Mouse (Mus musculus) E14TG2a.4 (cell line): Measurements from ENCODE around the gene Ddx25.

ENCODE experiments used
- H3K27me3 ChIP-seq: 2 replicates; pipeline ENCODE4 v1.6.1; 2014; ENCODE audit warnings: low read length, control low read depth; ENCODE audit not compliant: insufficient read depth
- H3K36me3 ChIP-seq: 2 replicates; pipeline ENCODE4 v1.6.1; 2014; ENCODE audit warnings: low read length, control low read depth; ENCODE audit not compliant: insufficient read depth
- H3K4me1 ChIP-seq: replicated peaks from 2 replicates; pipeline ENCODE4 v1.6.1; 2014; ENCODE audit warnings: low read depth, low read length, control low read depth
- H3K4me3 ChIP-seq: replicated peaks from 2 replicates; pipeline ENCODE4 v1.5.1; 2014; ENCODE audit warnings: mild to moderate bottlenecking, low read length
- H3K9me3 ChIP-seq: 2 replicates; pipeline ENCODE4 v1.6.1; 2014; ENCODE audit warnings: low read length, control low read depth
- CTCF ChIP-seq: conservative IDR thresholded peaks from 2 replicates; pipeline ENCODE4 v1.5.1; 2014; ENCODE audit warnings: low read length
- NANOG ChIP-seq: IDR thresholded peaks from 2 replicates; pipeline ENCODE4 v1.6.1; 2014; ENCODE audit warnings: borderline replicate concordance, low read length, mixed read lengths
- POU5F1 ChIP-seq: IDR thresholded peaks from 2 replicates; pipeline ENCODE4 v1.6.1; 2014; ENCODE audit warnings: low read length, borderline replicate concordance

Ddx25 gene

DNA sequence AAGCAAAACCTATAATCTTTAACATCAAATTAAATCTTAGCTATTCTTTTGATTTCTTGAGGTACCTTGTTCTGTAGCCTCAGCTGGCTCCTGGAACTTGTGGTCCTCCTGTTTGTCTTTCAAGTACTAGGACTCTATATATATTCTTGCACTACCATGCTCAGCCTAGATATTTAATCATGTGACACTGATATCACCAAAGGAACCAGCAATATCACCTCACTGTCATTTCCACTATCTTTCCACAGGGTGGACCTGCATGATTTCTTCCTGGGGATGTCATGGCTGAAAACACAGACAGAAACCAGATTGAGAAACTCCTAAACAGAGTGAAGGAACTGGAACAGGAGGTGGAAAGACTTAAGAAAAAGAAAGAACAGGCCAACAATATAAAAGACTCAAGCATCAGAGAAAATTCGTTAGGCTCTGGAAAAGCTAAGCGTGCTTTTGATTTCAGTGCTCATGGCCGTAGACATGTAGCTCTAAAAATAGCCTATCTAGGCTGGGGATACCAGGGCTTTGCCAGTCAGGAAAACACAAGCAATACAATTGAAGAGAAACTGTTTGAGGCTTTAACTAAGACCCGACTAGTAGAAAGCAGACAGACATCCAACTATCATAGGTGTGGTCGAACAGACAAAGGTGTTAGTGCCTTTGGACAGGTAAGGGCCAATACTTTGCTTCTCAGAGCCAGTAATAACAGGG, 6.4 kb upstream of the Ddx25 start:
- H3K36me3 ChIP-seq = peaks cover 84% of the 10 kb centered on the region
- TF ChIP-seq CTCF (no peak), NANOG (no peak), POU5F1 (no peak)
- H3K27me3 ChIP-seq = no peaks in the 10 kb centered on the region
- H3K9me3 ChIP-seq = no peaks in the 10 kb centered on the region
- H3K4me3 ChIP-seq = no peak overlapping the region
- H3K4me1 ChIP-seq = peaks cover 78% of the 10 kb centered on the region

DNA sequence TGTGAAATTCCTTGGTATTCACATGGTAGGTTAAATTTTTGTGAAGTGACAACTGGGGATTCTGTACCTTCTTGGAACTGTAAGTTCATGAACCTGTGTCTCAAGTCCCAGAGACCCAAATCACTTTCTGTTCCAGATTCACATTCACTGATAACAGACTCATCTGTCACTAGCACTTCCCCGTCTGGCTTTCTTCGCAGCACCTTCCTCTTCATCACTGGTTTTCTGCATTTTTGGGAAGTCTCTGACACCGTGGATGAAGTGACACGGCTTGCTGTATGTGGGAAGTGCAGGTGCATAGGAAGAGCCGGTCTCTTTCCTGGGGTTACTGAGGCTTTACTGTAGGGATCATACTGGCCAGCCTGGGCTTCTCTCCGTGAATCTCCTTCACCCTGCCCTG, 3.3 kb upstream of the Ddx25 start:
- H3K9me3 ChIP-seq = 0 out of 2 replicates have a peak, but pooled peaks cover 6% of the 10 kb centered on the region
- no peak for TF ChIP-seq NANOG
- TF ChIP-seq POU5F1 = no peak
- no peak for TF ChIP-seq CTCF
- peaks cover 22% of the 10 kb centered on the region for H3K27me3 ChIP-seq
- H3K4me3 ChIP-seq = 0 out of 2 replicates have a peak overlapping the region, but pooled peaks have one; percentile 17
- peaks cover 66% of the 10 kb centered on the region for H3K4me1 ChIP-seq
- peaks cover 64% of the 10 kb centered on the region for H3K36me3 ChIP-seq

DNA sequence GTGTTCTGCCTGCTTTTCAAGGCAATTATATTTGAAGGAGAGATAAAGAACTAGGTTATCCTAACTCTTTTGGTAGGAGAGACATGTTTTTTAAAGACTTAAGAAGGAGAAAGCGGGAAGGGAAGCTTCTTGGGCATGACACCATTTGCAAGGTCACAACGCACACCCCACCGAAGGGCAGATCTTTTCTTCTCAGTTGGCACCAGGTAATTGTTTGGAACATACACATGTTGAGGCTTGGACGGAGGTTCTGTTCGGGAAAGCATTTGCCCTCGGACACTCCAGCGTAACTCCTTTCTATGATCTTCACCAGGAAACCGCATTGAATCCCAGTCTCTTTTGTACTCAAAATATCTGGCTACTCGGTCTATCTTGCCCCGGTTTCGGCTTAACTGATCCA, 2.7 kb upstream of the Ddx25 start:
- TF ChIP-seq CTCF (no peak), POU5F1 (no peak), NANOG (no peak)
- peaks cover 59% of the 10 kb centered on the region for H3K36me3 ChIP-seq

DNA sequence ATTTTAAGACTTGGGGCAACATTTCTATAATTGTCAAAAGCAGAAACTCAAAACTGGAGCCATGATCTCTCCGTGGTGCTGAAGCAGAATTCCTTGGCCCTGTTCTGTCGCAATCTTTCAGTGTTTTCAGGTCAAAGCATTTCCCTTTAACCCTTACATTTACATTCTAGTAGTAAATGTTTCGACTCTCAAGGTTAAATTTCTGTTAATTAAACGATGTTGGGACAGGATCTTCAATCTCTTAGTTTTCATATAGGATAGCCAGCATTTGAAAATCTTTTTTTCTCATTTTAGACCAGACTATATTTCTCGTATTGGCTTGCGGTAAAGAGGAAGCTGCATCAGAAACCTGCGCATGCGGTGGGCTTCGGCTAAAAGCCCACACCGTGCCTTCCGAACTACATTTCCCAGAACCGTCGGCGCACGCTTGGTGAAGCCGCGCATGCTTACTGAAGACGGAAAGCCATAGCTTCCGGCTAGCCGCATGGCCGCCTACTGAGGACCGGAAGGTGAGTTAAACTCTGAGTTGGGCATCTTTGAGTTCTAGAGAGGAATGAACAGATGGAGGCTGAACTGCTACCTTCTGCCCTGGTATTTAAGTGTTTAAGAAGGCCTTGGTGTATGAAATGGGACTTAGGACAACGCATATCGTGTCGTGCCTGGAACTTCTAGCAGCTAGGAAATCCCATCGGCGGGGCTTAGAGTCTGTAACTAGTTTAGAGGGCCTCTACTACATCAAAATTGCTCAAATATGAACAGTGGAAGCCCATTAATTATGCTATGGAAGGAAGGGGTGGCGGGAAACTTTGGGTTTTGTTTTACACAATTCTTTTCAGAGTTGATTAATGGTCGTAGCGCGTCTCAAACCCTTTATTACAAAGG, 922 bp upstream of the Ddx25 start:
- TF ChIP-seq POU5F1 = no peak
- no peak for TF ChIP-seq CTCF
- H3K9me3 ChIP-seq = 0 out of 2 replicates have a peak, but pooled peaks cover 6% of the 10 kb centered on the region

More for the DNA sequence above, 2.7 kb upstream of the Ddx25 start:
- Histone ChIP-seq H3K4me3 (peak overlapping the region; percentile 17; the same call in 1 of the 2 replicates), H3K27me3 (peaks cover 25% of the 10 kb centered on the region), H3K9me3 (0 out of 2 replicates have a peak, but pooled peaks cover 6% of the 10 kb centered on the region), H3K4me1 (peaks cover 62% of the 10 kb centered on the region)

DNA sequence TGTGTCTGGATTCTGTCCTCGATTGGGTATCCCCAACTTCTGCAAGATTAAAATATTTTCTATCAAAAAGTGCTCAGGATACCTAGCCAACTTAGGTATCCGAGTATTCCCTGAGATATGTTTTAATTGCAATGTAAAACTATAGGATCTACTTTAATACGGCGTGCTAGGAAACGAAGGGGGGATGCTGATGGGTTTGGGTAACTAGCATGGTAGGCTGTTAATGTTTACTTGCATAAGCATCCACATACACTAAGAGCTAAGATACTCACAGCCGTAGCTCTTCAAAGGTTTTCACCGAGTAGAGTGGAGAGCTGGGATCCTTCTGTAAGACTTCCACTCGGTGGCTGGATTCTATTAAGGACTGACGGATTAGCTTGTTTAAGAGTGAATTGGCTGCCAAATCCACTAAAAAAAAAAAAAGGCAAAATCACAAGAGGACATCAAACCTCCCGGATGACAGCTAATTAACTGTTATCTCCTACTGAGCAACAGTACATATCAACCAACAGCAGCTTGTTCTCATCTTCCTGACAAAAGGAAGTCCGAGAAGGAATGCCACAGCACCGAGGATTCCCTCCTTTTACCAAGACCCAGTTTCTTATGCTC, 1.7 kb downstream of the Ddx25 start:
- Histone ChIP-seq H3K4me1 (peaks cover 28% of the 10 kb centered on the region), H3K4me3 (no peak overlapping the region), H3K36me3 (peaks cover 14% of the 10 kb centered on the region), H3K27me3 (peaks cover 42% of the 10 kb centered on the region), H3K9me3 (0 out of 2 replicates have a peak, but pooled peaks cover 6% of the 10 kb centered on the region)
- TF ChIP-seq CTCF = no peak
- TF ChIP-seq NANOG = no peak
- TF ChIP-seq POU5F1 = no peak

More for the DNA sequence above, 922 bp upstream of the Ddx25 start:
- H3K27me3 ChIP-seq = peaks cover 32% of the 10 kb centered on the region
- H3K36me3 ChIP-seq = peaks cover 41% of the 10 kb centered on the region
- peaks cover 48% of the 10 kb centered on the region for H3K4me1 ChIP-seq
- H3K4me3 ChIP-seq = peak overlapping the region; percentile 93

DNA sequence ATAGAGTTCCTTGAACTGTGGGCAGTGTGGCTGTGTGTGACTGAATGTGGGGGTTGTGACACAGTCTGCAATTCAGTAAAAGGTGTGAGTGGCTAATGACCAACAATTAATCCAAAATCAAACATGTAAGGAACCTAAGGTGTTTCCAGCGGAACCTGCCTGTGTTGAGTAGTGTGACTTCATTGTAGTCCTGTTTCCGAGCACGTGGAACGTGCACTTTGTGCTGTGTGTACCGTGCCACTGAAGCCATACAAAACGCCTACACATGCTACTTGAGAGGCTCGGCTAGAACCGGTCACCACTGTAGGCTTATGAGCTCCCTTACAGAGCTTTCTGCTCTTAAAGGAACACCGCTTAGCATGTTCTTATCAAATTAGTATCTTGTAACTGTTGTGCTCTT, 9.9 kb downstream of the Ddx25 start:
- H3K4me3 ChIP-seq = no peak overlapping the region
- H3K27me3 ChIP-seq = peaks cover 4% of the 10 kb centered on the region; the same call in 1 of the 2 replicates
- H3K9me3 ChIP-seq = no peaks in the 10 kb centered on the region
- TF ChIP-seq CTCF (no peak), POU5F1 (no peak), NANOG (no peak)
- H3K4me1 ChIP-seq = no peaks in the 10 kb centered on the region
- H3K36me3 ChIP-seq = no peaks in the 10 kb centered on the region

DNA sequence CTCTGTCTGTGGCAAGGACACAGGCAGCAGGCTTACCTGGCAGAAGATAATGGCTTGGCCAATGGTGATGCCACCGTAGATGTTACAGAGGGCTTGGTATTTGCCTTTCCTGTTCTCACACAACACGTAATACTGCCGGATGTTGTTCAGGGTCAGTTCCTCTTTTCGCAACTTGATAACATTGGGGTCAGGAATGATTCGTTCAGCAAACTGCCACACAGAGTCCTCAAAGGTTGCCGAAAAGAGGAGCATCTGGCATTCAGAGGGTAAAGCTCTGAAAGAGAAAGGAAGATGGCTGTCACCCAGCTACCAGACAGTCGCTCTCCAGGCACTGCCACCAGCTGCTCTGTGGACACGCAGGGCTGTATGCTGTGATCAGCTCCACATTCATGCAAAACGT, 11.6 kb downstream of the Ddx25 start:
- H3K9me3 ChIP-seq = no peaks in the 10 kb centered on the region
- TF ChIP-seq POU5F1 (no peak), NANOG (no peak), CTCF (no peak)
- peaks cover 5% of the 10 kb centered on the region for H3K27me3 ChIP-seq
- no peaks in the 10 kb centered on the region for H3K36me3 ChIP-seq
- no peak overlapping the region for H3K4me3 ChIP-seq
- H3K4me1 ChIP-seq = no peaks in the 10 kb centered on the region

DNA sequence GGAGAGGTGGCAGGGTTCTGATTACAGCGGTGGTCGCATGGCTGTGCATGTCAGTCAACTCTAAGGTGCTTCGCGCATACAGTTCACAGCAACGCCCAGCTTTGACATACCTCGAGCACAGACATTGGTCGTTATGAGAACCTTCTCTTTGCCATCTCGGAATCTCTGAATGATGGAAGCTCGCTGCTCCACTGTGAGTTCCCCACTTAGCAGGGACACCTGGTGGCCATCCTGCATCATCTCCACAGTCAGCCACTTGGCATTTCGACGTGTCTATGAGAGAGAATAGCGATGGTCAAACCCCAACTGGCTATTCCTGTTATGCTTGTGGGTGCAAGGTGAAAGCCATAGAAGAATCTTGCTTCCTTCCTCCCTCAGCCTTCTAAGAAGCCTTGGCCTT, 12.6 kb downstream of the Ddx25 start:
- H3K9me3 ChIP-seq = no peaks in the 10 kb centered on the region
- H3K36me3 ChIP-seq = no peaks in the 10 kb centered on the region
- TF ChIP-seq CTCF (no peak), NANOG (no peak), POU5F1 (no peak)
- no peak overlapping the region for H3K4me3 ChIP-seq
- peaks cover 5% of the 10 kb centered on the region for H3K27me3 ChIP-seq
- H3K4me1 ChIP-seq = no peaks in the 10 kb centered on the region
